Comparison of ENCODE assay signal across 10 mouse cellular contexts in the genomic region with DNA sequence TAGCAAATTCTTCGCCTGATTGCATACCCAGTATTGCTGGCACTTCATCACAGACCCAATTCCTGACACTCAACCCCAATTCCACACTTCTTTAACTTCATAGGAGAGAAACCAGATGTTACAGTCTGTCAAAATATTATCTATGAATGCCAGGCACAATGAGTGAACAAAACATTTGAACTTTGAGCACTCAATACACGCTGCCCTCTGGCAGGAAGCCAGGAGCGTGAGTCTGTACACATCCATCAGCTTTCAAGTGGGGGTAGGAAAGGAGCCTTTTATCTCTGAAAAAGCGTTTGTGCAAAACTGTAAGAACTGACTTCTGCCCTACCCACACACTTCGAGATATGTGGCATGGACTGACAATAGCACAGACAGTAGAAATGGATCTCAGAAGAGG. TPM values are rescaled to one million over a fixed set of nuclear protein-coding genes. Genes with fewer than 3 reads are reported as not detected.
DNase-seq lines count a peak whose midpoint lies in the region; ATAC-seq and TF ChIP-seq lines count a peak whose summit lies in the region.
"Had no signal": no experiment of that assay in that cellular context is flagged by ENCODE, and none has a peak within 500 bp of the region (broad histone marks: within the 10 kb centered on the region; RNA-seq: fewer than 3 reads in every experiment).

No protein-coding gene starts in this region.

- TF ChIP-seq POLR2A in heart, adult 2 months (IDR thresholded peaks at IDR 0.05; ENCODE audit: insufficient read depth, low read depth, low read length), result no peak

- intact Hi-C loops in heart, adult 2 months (cut with DNase I), result no loop called here
- intact Hi-C loops in left cerebral cortex, postnatal 25 days (cut with DNase I), result no loop called here

- H3K9ac ChIP-seq in heart, adult 2 months (ENCODE audit: low read depth, low read length), result peak overlapping the region; percentile 9; the same call in 1 of the 2 replicates
- 0 out of 2 replicates have a peak overlapping the region, but pooled peaks have one; percentile 67 for H3K9ac ChIP-seq in stomach, embryonic 14.5 days (replicated peaks; ENCODE audit: low read depth, low read length)

- H3K36me3 ChIP-seq in heart, adult 2 months (ENCODE audit: control insufficient read depth, insufficient read depth, low read length), result no peaks in the 10 kb centered on the region
- peaks cover 7% of the 10 kb centered on the region; the same call in 1 of the 2 replicates for H3K36me3 ChIP-seq in stomach, embryonic 14.5 days (ENCODE audit: control insufficient read depth, insufficient read depth, low read length)

- TF ChIP-seq CTCF in heart, adult 2 months (IDR thresholded peaks at IDR 0.05), result no peak

- DNase-seq in heart, adult 2 months, result no peak
- DNase-seq in heart, adult 8-10 months (ENCODE audit: low spot score), result no peak
- peak; percentile 73 for DNase-seq in adrenal gland, postnatal 25 days
- DNase-seq in kidney, postnatal 10 days, result peak; percentile 72
- DNase-seq in urinary bladder, postnatal 14 days (ENCODE audit: low spot score), result no peak
- no peak for DNase-seq in urinary bladder, postnatal 36 days (ENCODE audit: low spot score in 2 of 2)
- DNase-seq in left cerebral cortex, postnatal 25 days (ENCODE audit: low spot score in 2 of 2), result no peak
- DNase-seq: cerebellum, postnatal 14 days had no signal

- H3K79me2 ChIP-seq in heart, adult 2 months (replicated peaks; ENCODE audit: control insufficient read depth, insufficient read depth, low read length), result no peaks in the 10 kb centered on the region

- 26% methylated on average over 5 of the region's 5 CpGs for WGBS in heart, adult 2 months
- WGBS in stomach, embryonic 14.5 days, result 10% methylated on average over 5 of the region's 5 CpGs

- no peaks in the 10 kb centered on the region; the same call in 1 of the 2 replicates for H3K4me1 ChIP-seq in heart, adult 2 months (ENCODE audit: control insufficient read depth, insufficient read depth, low read length)
- H3K4me1 ChIP-seq in stomach, embryonic 14.5 days (ENCODE audit: control insufficient read depth, insufficient read depth, low read length), result peaks cover 7% of the 10 kb centered on the region; the same call in 1 of the 2 replicates

- peak overlapping the region; percentile 16; the same call in 1 of the 2 replicates for H3K4me3 ChIP-seq in heart, adult 2 months
- H3K4me3 ChIP-seq in stomach, embryonic 14.5 days (ENCODE audit: low read depth, low read length), result peak overlapping the region; percentile 53
- H3K4me3 ChIP-seq: layer of hippocampus, adult 2 months had no signal

- H3K27me3 ChIP-seq in heart, adult 2 months (ENCODE audit: control insufficient read depth, insufficient read depth, low read length), result 0 out of 2 replicates have a peak, but pooled peaks cover 2% of the 10 kb centered on the region
- H3K27me3 ChIP-seq in stomach, embryonic 14.5 days (ENCODE audit: control insufficient read depth, insufficient read depth, low read length), result peaks cover 4% of the 10 kb centered on the region; the same call in 1 of the 2 replicates

- no peak for ATAC-seq in stomach, embryonic 14.5 days (ENCODE audit: insufficient number of reproducible peaks, insufficient read depth, low FRiP score, low read depth)

- peak overlapping the region; percentile 59 for H3K27ac ChIP-seq in heart, adult 2 months
- peak overlapping the region; percentile 83; the same call in 1 of the 2 replicates for H3K27ac ChIP-seq in stomach, embryonic 14.5 days (ENCODE audit: low read length)
- H3K27ac ChIP-seq: layer of hippocampus, adult 2 months had no signal

- peak overlapping the region; percentile 50 for H3K4me2 ChIP-seq in stomach, embryonic 14.5 days (replicated peaks; ENCODE audit: low read depth, low read length)

- no peaks in the 10 kb centered on the region for H3K9me3 ChIP-seq in stomach, embryonic 14.5 days (ENCODE audit: control insufficient read depth, low read depth, low read length)

- TF ChIP-seq EP300 in heart, adult 2 months (IDR thresholded peaks at IDR 0.05; ENCODE audit: insufficient read depth, low read depth, low read length), result no peak

RNA-seq across cellular contexts. Expression of a gene that starts 4.0 kb away (rescaled TPM):
- 10 to 100 TPM; 21.5 to 23.6 TPM for total RNA-seq in heart, adult 2 months (2021)
- polyA plus RNA-seq in heart, adult 2 months (2012; rRNA removed), result 32.4 and 46.9 TPM in 2 replicates
- 10 to 100 TPM; 16.2 to 25.0 (median 18.3) TPM for total RNA-seq in heart, adult 8-10 months (2022)
- total RNA-seq in adrenal gland, postnatal 25 days (2021), result 9.6 and 11.3 TPM in 2 replicates
- 98.2 and 99.7 TPM in 2 replicates for polyA plus RNA-seq in stomach, embryonic 14.5 days (2014; fragmentation: Nextera tagmentation; extraction: Ambion mirVana)
- total RNA-seq in left cerebral cortex, postnatal 25 days (2021), result 1 to 10 TPM; 2.0 to 3.0 TPM

RNA-seq across cellular contexts. Expression of a gene that starts 59.7 kb away (rescaled TPM):
- total RNA-seq in heart, adult 2 months (2021), result 1,000 to 10,000 TPM; 2,754 to 3,232 TPM
- 2,197 and 2,972 TPM in 2 replicates for polyA plus RNA-seq in heart, adult 2 months (2012; rRNA removed)
- 1,000 to 10,000 TPM; 3,276 to 3,540 (median 3,455) TPM for total RNA-seq in heart, adult 8-10 months (2022)
- total RNA-seq in adrenal gland, postnatal 25 days (2021), result 150 and 155 TPM in 2 replicates
- 227 and 237 TPM in 2 replicates for polyA plus RNA-seq in stomach, embryonic 14.5 days (2014; fragmentation: Nextera tagmentation; extraction: Ambion mirVana)
- 100 to 1,000 TPM; 832 to 838 TPM for total RNA-seq in left cerebral cortex, postnatal 25 days (2021)

Comparison
In these comparisons a context has a peak if more than half of its experiments do, and no peak if none do; other contexts are left out.
1. DNase-seq: peak in adrenal gland, postnatal 25 days (single experiment) and kidney, postnatal 10 days (single experiment); none in heart, adult 2 months (0 of 2), heart, adult 8-10 months (single experiment), urinary bladder, postnatal 14 days (single experiment), urinary bladder, postnatal 36 days (0 of 2) and left cerebral cortex, postnatal 25 days (0 of 2).